Mouse (Mus musculus) thymus, postnatal 0 days (tissue): ENCODE data around the gene Tmem186. TPM values are rescaled to one million over a fixed set of nuclear protein-coding genes. Genes with fewer than 3 reads are reported as not detected.
A peak's percentile ranks its signal among the peaks of the same experiment; 100 is the strongest.

ENCODE experiments used
- DNase-seq: peaks from one replicate; pipeline ENCODE4 v3.0.0-alpha.2; 2015; ENCODE audit warnings: low spot score
- polyA plus RNA-seq: library from polyadenylated mRNA; unstranded; fragments of >200 nt; fragmentation: Nextera tagmentation; extraction: Ambion mirVana; gene quantifications from 2 replicates; pipeline ENCODE4 v1.2.1, GENCODE M21; 2015

The Tmem186 gene
- 20.1 and 22.8 TPM in 2 replicates for polyA plus RNA-seq

GRCm38 (mm10) chr16:8637217-8638051, at the start of gene Tmem186, which contains the start of gene Pmm2:
Gene Tmem186, minus strand, starts transcription at chr16:8637712.
Gene Pmm2, plus strand, starts transcription at chr16:8637674.
- peak; percentile 84 for DNase-seq

GRCm38 (mm10) chr16:8686871-8687535, 49.5 kb upstream of the Tmem186 start:
- DNase-seq, result no peak

GRCm38 (mm10) chr16:8686121-8686870, 48.8 kb upstream of the Tmem186 start:
- peak; percentile 82 for DNase-seq

GRCm38 (mm10) chr16:8685087-8685486, 47.6 kb upstream of the Tmem186 start:
- DNase-seq, result no peak

GRCm38 (mm10) chr16:8680470-8680869, 43.0 kb upstream of the Tmem186 start, which contains the start of gene Gm5767:
Gene Gm5767, plus strand, starts transcription at chr16:8680770.
- DNase-seq, result no peak

- no peak for DNase-seq
Observed at GRCm38 (mm10) chr16:8679780-8680179, 42.3 kb upstream of the Tmem186 start.

GRCm38 (mm10) chr16:8678676-8679075, 41.2 kb upstream of the Tmem186 start:
- DNase-seq, result no peak

- no peak for DNase-seq
Observed at GRCm38 (mm10) chr16:8678035-8678434, 40.5 kb upstream of the Tmem186 start.

- DNase-seq, result peak; percentile 62
Observed at GRCm38 (mm10) chr16:8676800-8677199, 39.3 kb upstream of the Tmem186 start.

- DNase-seq, result no peak
Observed at GRCm38 (mm10) chr16:8676228-8676627, 38.7 kb upstream of the Tmem186 start.

GRCm38 (mm10) chr16:8675559-8675958, 38.0 kb upstream of the Tmem186 start:
- no peak for DNase-seq

GRCm38 (mm10) chr16:8674165-8674564, 36.7 kb upstream of the Tmem186 start:
- peak; percentile 85 for DNase-seq

- no peak for DNase-seq
Observed at GRCm38 (mm10) chr16:8673343-8673742, 35.8 kb upstream of the Tmem186 start.

GRCm38 (mm10) chr16:8672811-8673210, 35.3 kb upstream of the Tmem186 start:
- DNase-seq, result no peak

GRCm38 (mm10) chr16:8672350-8672687, 34.8 kb upstream of the Tmem186 start:
- DNase-seq, result no peak

- peak; percentile 90 for DNase-seq
Observed at GRCm38 (mm10) chr16:8671551-8672349, 34.2 kb upstream of the Tmem186 start, which contains the start of gene Carhsp1. Gene Carhsp1, minus strand, starts transcription at chr16:8672155.

GRCm38 (mm10) chr16:8670041-8671035, 32.8 kb upstream of the Tmem186 start:
- no peak for DNase-seq

GRCm38 (mm10) chr16:8669432-8669831, 31.9 kb upstream of the Tmem186 start:
- DNase-seq, result no peak

- no peak for DNase-seq
Observed at GRCm38 (mm10) chr16:8668386-8668785, 30.9 kb upstream of the Tmem186 start.

- no peak for DNase-seq
Observed at GRCm38 (mm10) chr16:8667814-8668213, 30.3 kb upstream of the Tmem186 start.
